Mouse (Mus musculus): ENCODE measurements around the gene Mef2c.

Gene Mef2c

DNA sequence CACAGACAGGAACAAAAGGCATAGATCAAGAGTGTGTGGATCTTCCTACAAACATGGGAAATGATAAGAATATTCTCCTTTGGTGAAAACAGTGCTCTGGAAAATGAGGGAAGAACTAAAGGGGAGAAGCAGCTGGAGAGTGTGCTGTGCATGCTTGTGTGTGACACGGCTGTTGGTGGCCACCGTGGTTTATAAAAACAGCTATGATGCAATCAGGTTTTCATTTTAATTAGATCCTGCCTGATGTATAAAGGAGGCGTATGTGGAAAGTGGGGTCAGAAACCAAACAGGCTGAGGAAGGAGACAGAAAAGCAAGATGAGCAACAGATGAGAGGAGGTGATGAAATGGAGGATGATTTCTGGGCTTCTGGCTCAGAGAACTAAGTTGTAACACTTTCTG, 112.0 kb downstream of the Mef2c start:
- no peak for DNase-seq

DNA sequence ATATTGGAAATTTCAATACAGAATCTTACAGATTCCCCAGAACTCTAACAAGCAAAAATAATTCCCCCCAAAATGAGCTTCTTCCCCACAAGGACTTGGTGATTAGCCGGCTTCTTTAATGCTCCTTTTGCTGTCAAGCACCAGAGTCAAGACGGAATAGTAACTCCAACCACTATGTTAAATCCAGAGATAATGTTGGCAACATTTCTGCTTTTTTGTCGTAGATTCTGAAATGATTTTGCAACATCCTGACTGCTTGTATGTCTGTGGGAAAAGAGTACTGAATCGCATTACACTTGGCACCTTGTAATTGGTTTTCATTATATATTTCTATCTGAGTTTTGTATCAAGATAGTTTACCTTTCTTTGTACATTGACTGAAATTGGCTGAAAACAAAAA, 120.8 kb downstream of the Mef2c start:
- DNase-seq: no peak

- no peak for DNase-seq
These were observed 123.6 kb downstream of the Mef2c start for GRCm38 (mm10) chr13:83627429-83627828.

DNA sequence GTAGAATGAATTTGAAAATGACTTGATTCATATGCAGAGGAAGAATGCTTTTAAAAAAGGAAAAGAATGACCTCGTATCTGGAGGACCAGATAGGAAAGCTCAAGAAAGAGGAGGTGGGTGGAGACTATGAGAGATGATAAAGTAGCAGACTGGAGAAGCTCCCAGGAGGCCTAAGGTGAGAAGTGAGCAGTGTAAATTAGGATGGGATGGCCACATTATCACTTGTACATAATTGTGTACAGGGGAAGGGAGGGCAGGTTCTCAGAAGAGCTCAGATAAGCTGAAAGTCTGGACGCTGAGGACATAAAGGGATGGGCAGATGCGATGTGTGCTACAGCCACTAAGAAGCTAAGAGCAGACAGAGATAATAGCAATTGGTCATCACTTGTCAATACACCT, 124.3 kb downstream of the Mef2c start:
- no peak for DNase-seq

DNA sequence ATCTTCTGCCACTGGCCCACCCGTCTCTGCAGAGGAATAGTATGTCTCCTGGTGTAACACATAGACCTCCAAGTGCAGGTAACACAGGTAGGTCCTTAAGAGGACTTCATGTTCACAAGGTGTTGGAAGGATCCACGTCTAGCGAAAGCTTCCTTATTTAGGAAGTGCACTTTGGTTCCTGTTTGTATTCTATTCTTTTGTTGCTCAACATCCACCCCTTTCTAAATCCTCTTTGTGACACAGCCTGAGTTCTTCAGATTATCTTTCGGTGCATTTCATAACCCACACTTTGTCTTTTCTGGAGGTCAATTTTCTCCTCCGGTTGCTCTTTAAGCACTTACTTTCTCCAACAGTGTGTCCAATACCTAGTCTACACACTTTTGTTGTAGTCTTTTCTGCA, 129.3 kb downstream of the Mef2c start:
- no peak for DNase-seq

DNA sequence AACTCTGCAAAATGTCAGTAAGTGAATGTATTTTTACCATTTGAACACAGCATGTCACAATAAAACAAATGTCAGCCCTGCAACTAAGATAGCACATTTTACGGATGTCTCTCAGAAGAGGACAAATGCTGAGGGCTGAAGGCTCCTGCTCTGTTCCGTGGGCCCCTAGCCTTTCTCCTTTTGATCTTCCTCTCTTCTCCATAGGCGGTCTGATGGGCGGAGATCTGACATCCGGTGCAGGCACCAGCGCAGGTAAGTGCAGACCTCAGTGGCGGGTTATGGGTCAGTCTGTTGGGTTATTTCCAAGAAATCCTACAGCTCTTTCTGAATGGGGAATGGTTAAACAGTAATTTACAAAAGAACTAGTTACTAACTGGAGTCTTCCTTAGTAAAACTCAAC, 131.4 kb downstream of the Mef2c start:
- no peak for DNase-seq

DNA sequence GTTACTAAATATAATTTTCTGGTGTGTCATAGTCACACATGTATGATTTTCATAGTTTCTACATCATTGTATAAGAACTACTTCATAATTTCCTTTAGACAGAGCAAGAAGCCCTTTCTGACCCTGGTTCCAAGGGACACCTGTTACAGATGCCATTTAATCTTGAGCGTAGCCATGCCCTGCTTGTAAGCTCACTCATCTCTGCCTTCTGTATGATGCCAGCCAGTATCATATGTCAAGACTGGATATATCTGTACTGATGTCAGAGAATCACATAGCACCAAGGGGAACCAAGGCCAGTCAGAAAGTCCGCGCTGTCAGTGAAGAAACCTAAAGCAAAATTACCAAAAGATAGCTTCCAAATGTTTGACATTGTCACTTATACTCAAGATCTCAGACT, 133.8 kb downstream of the Mef2c start:
- no peak for DNase-seq

GRCm38 (mm10) chr13:83638735-83639134, 134.9 kb downstream of the Mef2c start:
- DNase-seq: no peak

DNA sequence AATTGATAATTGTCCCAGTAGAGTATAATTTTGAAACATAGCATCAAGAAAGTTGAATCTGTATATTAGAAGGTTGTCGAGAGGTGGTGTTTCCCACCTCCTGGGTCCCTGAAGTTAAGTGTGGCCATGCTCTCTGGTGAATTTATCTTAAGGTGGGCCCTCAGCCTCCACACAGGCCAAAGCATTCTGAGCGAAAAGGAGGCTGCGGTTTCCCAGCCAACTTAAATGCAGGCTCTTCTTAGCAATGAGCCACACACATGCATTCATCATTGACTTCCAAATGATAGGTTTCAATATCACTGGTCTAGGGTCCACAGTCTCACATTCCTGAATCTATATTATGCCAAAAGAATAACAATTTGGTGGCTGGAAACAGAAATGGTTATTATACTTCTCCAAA, 145.2 kb downstream of the Mef2c start:
- DNase-seq: no peak

- DNase-seq: no peak
These were observed 146.1 kb downstream of the Mef2c start for GRCm38 (mm10) chr13:83649795-83650476.

DNA sequence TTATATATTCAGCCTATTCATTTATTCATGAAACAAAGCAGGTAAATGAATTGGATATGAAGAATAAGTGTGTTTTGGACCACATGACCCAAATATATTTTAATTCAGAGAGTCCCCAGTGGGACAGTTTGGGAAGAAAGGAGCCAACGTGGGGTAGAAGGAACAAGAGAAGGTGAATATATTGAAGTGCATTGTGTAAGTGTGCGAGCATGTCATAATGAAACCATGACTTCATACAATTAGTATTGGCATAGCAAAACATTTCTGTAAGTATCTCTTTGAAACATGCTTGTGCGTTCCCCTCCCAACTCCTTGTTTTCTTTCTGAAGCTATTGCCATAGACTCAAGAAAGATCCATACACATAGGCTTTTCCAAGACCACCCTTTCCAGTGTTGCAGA, 147.0 kb downstream of the Mef2c start:
- DNase-seq: no peak

GRCm38 (mm10) chr13:83651941-83652548, 148.2 kb downstream of the Mef2c start:
- DNase-seq: no peak

- no peak for DNase-seq
These were observed 148.7 kb downstream of the Mef2c start for GRCm38 (mm10) chr13:83652560-83652959.

DNA sequence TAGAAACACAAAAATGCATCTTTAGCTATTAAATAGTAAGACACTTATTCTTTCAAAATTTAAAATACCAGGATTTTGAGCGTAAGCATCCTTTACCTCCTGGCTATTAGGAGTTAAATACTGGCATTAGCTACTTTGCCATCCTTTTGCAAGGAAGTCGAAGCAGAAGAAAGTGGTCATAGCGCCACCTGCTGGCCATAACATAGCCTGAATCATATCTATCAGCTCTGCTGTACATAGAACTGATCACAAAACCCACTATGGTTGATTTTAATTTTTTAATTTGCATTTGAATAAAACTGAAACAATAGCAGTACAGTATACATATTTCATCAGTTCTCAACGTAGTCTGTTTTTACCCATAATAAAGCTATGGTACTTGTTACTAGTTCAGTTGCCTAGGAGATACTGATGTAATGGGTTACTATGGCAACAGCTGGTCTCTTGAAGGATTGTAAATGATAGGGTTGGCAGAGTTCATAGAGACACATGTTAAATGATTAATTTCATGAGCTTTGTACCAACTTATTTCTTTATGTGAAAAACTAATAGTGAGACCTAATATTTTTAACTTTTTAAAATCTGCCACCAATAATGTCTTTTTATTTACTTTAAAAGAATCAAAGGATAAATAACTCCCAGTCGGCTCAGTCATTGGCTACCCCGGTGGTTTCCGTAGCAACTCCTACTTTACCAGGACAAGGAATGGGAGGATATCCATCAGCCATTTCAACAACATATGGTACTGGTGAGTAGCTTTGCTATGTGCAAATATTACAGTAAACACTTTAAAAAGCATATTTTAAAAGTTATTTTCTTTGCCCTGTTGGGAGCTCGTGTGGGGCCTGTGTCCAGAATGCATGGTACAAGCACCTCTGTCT, 151.3 kb downstream of the Mef2c start:
- DNase-seq: peak; percentile 84

GRCm38 (mm10) chr13:83656094-83656493, 152.3 kb downstream of the Mef2c start:
- no peak for DNase-seq

- DNase-seq: peak; percentile 54
These were observed 152.9 kb downstream of the Mef2c start for GRCm38 (mm10) chr13:83656773-83657172.

- peak; percentile 76 for DNase-seq
These were observed 156.9 kb downstream of the Mef2c start for GRCm38 (mm10) chr13:83660722-83661121.

GRCm38 (mm10) chr13:83661166-83661565, 157.3 kb downstream of the Mef2c start:
- DNase-seq: no peak

DNA sequence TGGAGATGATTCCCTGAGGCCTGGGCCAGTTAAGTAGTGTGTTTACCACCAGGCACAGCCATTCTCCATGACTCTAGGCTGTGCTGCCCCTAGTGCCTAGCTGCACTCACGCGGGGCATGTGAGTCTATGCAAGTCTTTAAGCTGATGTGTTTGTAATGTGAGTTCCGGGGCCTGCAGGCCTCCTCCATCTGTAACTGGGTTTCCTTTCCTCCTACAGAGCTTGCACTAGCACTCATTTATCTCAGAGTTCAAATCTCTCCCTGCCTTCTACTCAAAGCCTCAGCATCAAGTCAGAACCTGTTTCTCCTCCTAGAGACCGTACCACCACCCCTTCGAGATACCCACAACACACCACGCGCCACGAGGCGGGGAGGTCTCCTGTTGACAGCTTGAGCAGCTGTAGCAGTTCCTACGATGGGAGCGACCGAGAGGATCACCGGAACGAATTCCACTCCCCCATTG, 158.3 kb downstream of the Mef2c start:
- DNase-seq: peak; percentile 32

DNA sequence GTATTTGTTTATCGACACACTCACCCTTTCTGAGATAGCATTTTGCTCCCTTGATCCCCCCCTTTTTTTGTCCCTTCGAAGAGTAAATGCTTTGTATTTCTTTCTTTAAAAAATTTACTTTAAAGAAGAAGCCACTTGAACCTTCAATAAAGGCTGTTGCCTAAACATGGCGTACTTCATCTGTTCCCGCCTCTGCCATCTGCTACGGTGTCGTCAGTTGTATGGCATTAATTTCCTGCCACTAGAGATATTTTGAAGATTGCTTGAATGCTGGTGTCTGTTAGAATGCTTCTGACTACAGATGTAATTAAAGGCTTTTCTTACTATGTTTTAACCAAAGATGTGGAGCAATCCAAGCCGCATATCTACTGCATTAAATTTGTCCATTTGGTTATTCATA, 162.3 kb downstream of the Mef2c start:
- no peak for DNase-seq

DNA sequence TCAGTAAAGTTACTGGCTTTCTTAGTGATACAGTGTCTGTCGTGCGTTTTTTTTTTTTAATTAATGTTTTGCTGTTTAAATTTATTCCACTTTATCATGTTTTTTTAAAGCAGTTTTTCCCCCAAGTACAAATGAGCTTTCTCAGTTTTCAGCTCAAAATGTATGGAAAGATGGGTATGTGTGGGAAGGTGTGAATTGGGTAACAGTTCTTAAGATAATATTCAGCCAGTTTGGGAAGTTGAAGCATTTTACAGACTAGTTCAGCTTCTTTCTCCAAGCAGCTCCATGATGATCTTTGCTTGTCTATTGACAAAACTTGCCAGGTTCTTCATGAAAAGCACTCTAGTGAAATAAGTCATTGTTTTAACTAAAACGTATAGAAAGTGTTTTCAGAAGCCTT, 163.2 kb downstream of the Mef2c start:
- DNase-seq: no peak

DNA sequence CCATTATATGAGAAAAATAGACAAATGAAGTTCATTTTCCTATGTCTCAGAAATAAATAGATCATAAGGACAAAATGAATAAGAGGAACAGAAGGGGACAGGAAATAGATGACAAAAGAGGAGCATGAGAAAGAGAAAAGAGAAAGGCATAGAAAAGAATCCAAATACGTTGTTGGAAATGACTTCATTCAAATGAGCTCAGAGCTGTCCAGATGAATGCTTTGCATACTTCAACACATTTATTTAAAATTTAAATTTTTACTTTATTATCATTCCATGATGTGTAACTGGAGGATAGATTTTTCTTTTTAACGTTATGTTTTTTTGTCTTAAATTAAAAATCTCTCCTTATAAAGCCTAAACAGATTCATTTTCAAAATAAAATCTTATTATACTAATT, 203.8 kb downstream of the Mef2c start:
- DNase-seq: no peak

GRCm38 (mm10) chr13:83712778-83713380, 209.0 kb downstream of the Mef2c start:
- peak; percentile 49 for DNase-seq
